Comparison of ENCODE assay signal across 20 mouse cellular contexts in the genomic region with DNA sequence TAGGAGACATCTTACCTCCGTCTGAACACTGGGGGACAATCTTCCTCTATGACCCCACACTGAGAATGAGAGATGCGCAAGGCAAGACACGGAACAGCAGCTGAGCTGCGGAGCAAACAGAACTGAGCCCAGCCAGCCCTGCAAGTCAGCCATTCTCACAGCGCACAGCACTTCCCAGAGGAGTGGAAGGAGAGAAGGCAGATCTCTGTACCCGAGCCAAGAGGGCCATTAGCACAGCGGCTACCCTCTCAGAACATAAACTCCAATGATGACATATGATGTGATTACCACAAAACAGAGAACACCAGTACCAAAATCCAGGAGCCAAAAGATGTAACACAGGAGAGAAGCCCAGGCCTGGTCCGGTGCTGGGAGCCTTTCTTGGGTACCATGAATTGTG.
DNase-seq lines count a peak whose midpoint lies in the region; ATAC-seq and TF ChIP-seq lines count a peak whose summit lies in the region.
"Had no signal": no experiment of that assay in that cellular context is flagged by ENCODE, and none has a peak within 500 bp of the region (broad histone marks: within the 10 kb centered on the region; RNA-seq: fewer than 3 reads in every experiment).

No protein-coding gene starts in this region.

- TF ChIP-seq CTCF in cerebellum, adult 2 months (IDR thresholded peaks at IDR 0.05; ENCODE audit: borderline replicate concordance, insufficient read depth, low read depth, low read length): no peak
- TF ChIP-seq CTCF in layer of hippocampus, adult 2 months (conservative IDR thresholded peaks at IDR 0.05): no peak

- DNase-seq in cerebellum, adult 2 months: peak in 1 of 2 experiments; percentile 37
- DNase-seq in heart, adult 11 months: peak; percentile 81
- no peak for DNase-seq in heart, adult 8-10 months (ENCODE audit: low spot score)
- DNase-seq in midbrain, embryonic 10.5 days (ENCODE audit: low spot score): no peak
- DNase-seq in layer of hippocampus, adult 2 months (ENCODE audit: low spot score in 2 of 2): no peak
- DNase-seq: adrenal gland, postnatal 10 days; B cell, adult 2 months; gastrocnemius, adult 2 months; gastrocnemius, postnatal 25 days; heart, postnatal 10 days; heart, postnatal 4 days had no signal

- no peaks in the 10 kb centered on the region for H3K27me3 ChIP-seq in cerebellum, adult 2 months (ENCODE audit: control insufficient read depth, insufficient read depth, low read length)
- peaks cover 9% of the 10 kb centered on the region for H3K27me3 ChIP-seq in midbrain, embryonic 13.5 days
- peaks cover 61% of the 10 kb centered on the region for H3K27me3 ChIP-seq in midbrain, embryonic 10.5 days (ENCODE audit: low read depth, poor library complexity, severe bottlenecking)
- H3K27me3 ChIP-seq in midbrain, embryonic 16.5 days (ENCODE audit: control insufficient read depth, insufficient read depth, low read depth, low read length): no peaks in the 10 kb centered on the region
- H3K27me3 ChIP-seq: embryonic facial prominence, embryonic 13.5 days; hindbrain, embryonic 15.5 days had no signal

- 59% methylated on average over 8 of the region's 8 CpGs for WGBS in cerebellum, adult 2 months
- WGBS in midbrain, embryonic 13.5 days: 65% methylated on average over 8 of the region's 8 CpGs
- WGBS in midbrain, embryonic 10.5 days: 73% methylated on average over 8 of the region's 8 CpGs
- WGBS in midbrain, embryonic 16.5 days: 53% methylated on average over 8 of the region's 8 CpGs

- H3K4me2 ChIP-seq in midbrain, embryonic 13.5 days (replicated peaks): no peak overlapping the region
- no peak overlapping the region for H3K4me2 ChIP-seq in midbrain, embryonic 16.5 days (ENCODE audit: low read length)
- H3K4me2 ChIP-seq: embryonic facial prominence, embryonic 13.5 days; hindbrain, embryonic 15.5 days had no signal

- 0 out of 2 replicates have a peak overlapping the region, but pooled peaks have one; percentile 8 for H3K27ac ChIP-seq in cerebellum, adult 2 months (ENCODE audit: insufficient read depth, low read length)
- peak overlapping the region; percentile 10; the same call in 1 of the 2 replicates for H3K27ac ChIP-seq in midbrain, embryonic 13.5 days
- H3K27ac ChIP-seq in midbrain, embryonic 10.5 days (replicated peaks): no peak overlapping the region
- 0 out of 2 replicates have a peak overlapping the region, but pooled peaks have one; percentile 23 for H3K27ac ChIP-seq in midbrain, embryonic 16.5 days (ENCODE audit: low read length)
- H3K27ac ChIP-seq in layer of hippocampus, adult 2 months: no peak overlapping the region
- H3K27ac ChIP-seq: embryonic facial prominence, embryonic 13.5 days; gastrocnemius, adult 2 months; heart, embryonic 10.5 days; hindbrain, embryonic 15.5 days had no signal

- H3K9me3 ChIP-seq in midbrain, embryonic 13.5 days: no peaks in the 10 kb centered on the region
- H3K9me3 ChIP-seq in midbrain, embryonic 10.5 days (replicated peaks): no peaks in the 10 kb centered on the region
- H3K9me3 ChIP-seq in midbrain, embryonic 16.5 days (replicated peaks; ENCODE audit: control insufficient read depth, low read length, poor library complexity, severe bottlenecking): no peaks in the 10 kb centered on the region
- H3K9me3 ChIP-seq: embryonic facial prominence, embryonic 13.5 days; heart, embryonic 10.5 days; hindbrain, embryonic 15.5 days had no signal

- H3K4me1 ChIP-seq in cerebellum, adult 2 months (ENCODE audit: control insufficient read depth, insufficient read depth, low read length): peaks cover 25% of the 10 kb centered on the region
- peaks cover 37% of the 10 kb centered on the region for H3K4me1 ChIP-seq in midbrain, embryonic 13.5 days (replicated peaks)
- peaks cover 36% of the 10 kb centered on the region for H3K4me1 ChIP-seq in midbrain, embryonic 10.5 days
- peaks cover 19% of the 10 kb centered on the region for H3K4me1 ChIP-seq in midbrain, embryonic 16.5 days (ENCODE audit: control insufficient read depth, insufficient read depth, low read length)

- no peak for ATAC-seq in cerebellum, adult (ENCODE audit: insufficient number of reproducible peaks, low FRiP score, low TSS enrichment)
- no peak for ATAC-seq in midbrain, embryonic 13.5 days
- ATAC-seq in midbrain, embryonic 16.5 days: no peak
- ATAC-seq: CD4-positive, CD25-positive, alpha-beta regulatory T cell, adult 4 months; inflammation-experienced regulatory T-cells, adult 6 months had no signal

- no peak for TF ChIP-seq POLR2A in cerebellum, adult 2 months (IDR thresholded peaks at IDR 0.05; ENCODE audit: borderline replicate concordance, insufficient read depth, low read length)

- no peak overlapping the region for H3K9ac ChIP-seq in midbrain, embryonic 13.5 days (replicated peaks)
- no peak overlapping the region for H3K9ac ChIP-seq in midbrain, embryonic 16.5 days (ENCODE audit: low read depth, low read length)
- H3K9ac ChIP-seq: embryonic facial prominence, embryonic 13.5 days; hindbrain, embryonic 15.5 days had no signal

- no peak overlapping the region for H3K4me3 ChIP-seq in cerebellum, adult 2 months (replicated peaks; ENCODE audit: insufficient read depth, low read depth, low read length)
- H3K4me3 ChIP-seq in midbrain, embryonic 13.5 days (replicated peaks): no peak overlapping the region
- H3K4me3 ChIP-seq in midbrain, embryonic 10.5 days: no peak overlapping the region
- no peak overlapping the region for H3K4me3 ChIP-seq in midbrain, embryonic 16.5 days (ENCODE audit: low read depth, low read length)
- no peak overlapping the region for H3K4me3 ChIP-seq in layer of hippocampus, adult 2 months
- H3K4me3 ChIP-seq: embryonic facial prominence, embryonic 13.5 days; gastrocnemius, adult 2 months; heart, embryonic 10.5 days; hindbrain, embryonic 15.5 days had no signal

- H3K36me3 ChIP-seq in midbrain, embryonic 13.5 days: no peaks in the 10 kb centered on the region
- no peaks in the 10 kb centered on the region for H3K36me3 ChIP-seq in midbrain, embryonic 10.5 days
- H3K36me3 ChIP-seq in midbrain, embryonic 16.5 days (ENCODE audit: control insufficient read depth, insufficient read depth, low read length): no peaks in the 10 kb centered on the region
- H3K36me3 ChIP-seq: embryonic facial prominence, embryonic 13.5 days; G1E; heart, embryonic 10.5 days; hindbrain, embryonic 15.5 days had no signal

Comparison
In these comparisons a context has a peak if more than half of its experiments do, and no peak if none do; other contexts are left out.
1. H3K27ac ChIP-seq: peak in cerebellum, adult 2 months (single experiment), midbrain, embryonic 13.5 days (single experiment) and midbrain, embryonic 16.5 days (single experiment); none in midbrain, embryonic 10.5 days (single experiment) and layer of hippocampus, adult 2 months (single experiment).